Mouse (Mus musculus): Measurements from ENCODE around the gene Ralgps1.

DNA sequence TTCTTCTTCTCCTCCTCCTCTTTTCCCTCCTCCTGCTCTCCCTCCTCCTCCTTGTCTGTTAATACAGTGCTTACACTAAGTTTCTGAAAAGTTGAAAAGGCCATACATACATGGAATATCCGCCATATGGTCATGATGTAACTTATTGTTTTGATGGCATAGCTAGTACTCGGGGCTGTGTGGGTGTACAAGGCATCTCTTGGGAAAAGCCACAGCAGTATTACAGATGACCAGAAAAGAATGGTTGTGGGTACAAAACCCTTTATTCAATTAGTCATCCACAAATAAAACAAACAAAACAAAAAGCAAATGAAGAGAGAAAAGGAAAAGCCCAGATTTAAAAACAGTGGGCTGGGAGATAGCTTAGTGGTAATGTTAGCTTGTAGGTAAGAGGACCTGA lies 90.8 kb downstream of the Ralgps1 start:
- TF ChIP-seq CTCF (IDR thresholded peaks at IDR 0.05; ENCODE audit: insufficient read depth, low read depth, low read length) (no peak), POLR2A (IDR thresholded peaks at IDR 0.05; ENCODE audit: insufficient read depth, low read depth, low read length) (no peak)
